9 mouse cellular contexts compared by ENCODE assay signal in the genomic region with DNA sequence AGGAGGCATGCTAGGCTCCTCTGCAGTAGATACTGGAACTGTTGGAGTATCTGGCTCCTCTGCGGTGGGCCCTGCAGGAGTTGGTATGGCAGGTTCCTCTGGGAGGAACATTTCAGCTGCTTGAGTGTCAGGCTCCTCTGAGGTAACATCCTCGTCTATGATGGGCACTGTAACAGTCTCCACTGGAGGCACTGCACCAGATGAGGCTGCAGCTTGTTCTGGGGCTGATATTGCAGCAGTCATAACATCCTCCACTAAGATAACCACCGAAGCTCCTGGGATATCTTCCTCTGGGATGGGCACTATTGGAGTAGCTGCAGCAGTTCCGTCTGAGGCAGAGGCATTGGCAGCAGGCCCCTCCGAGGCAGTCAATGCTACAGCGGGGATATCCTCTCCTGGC.
DNase-seq lines count a peak whose midpoint lies in the region; ATAC-seq and TF ChIP-seq lines count a peak whose summit lies in the region.
"Had no signal": no experiment of that assay in that cellular context is flagged by ENCODE, and none has a peak within 500 bp of the region (broad histone marks: within the 10 kb centered on the region; RNA-seq: fewer than 3 reads in every experiment).

No protein-coding gene starts in this region.

- peak overlapping the region; percentile 15; the same call in 1 of the 2 replicates for H3K27ac ChIP-seq in heart, adult 2 months
- H3K27ac ChIP-seq in heart, postnatal 0 days (ENCODE audit: low read depth): peak overlapping the region; percentile 59
- H3K27ac ChIP-seq: liver, embryonic 14.5 days had no signal

- ATAC-seq in G1E (ENCODE audit: extremely low read depth, insufficient number of reproducible peaks, low FRiP score, poor library complexity, severe bottlenecking): no peak
- no peak for ATAC-seq in heart, postnatal 0 days (ENCODE audit: insufficient read depth, low read depth)

- H3K27me3 ChIP-seq in heart, adult 2 months (ENCODE audit: control insufficient read depth, insufficient read depth, low read length): no peaks in the 10 kb centered on the region
- no peaks in the 10 kb centered on the region for H3K27me3 ChIP-seq in G1E (ENCODE audit: insufficient read depth, low read length)
- no peaks in the 10 kb centered on the region for H3K27me3 ChIP-seq in heart, postnatal 0 days (ENCODE audit: control insufficient read depth, insufficient read depth, low read length)

- H3K4me1 ChIP-seq in heart, adult 2 months (ENCODE audit: control insufficient read depth, insufficient read depth, low read length): peaks cover 30% of the 10 kb centered on the region
- H3K4me1 ChIP-seq in G1E (ENCODE audit: insufficient read depth, low read depth, low read length): peaks cover 65% of the 10 kb centered on the region
- peaks cover 67% of the 10 kb centered on the region for H3K4me1 ChIP-seq in heart, postnatal 0 days (ENCODE audit: control insufficient read depth, insufficient read depth)

- peak overlapping the region; percentile 50 for H3K9ac ChIP-seq in heart, adult 2 months (ENCODE audit: low read depth, low read length)
- H3K9ac ChIP-seq in heart, postnatal 0 days (replicated peaks; ENCODE audit: low read depth, low read length): peak overlapping the region; percentile 16; the same call in 1 of the 2 replicates
- H3K9ac ChIP-seq: liver, embryonic 14.5 days had no signal

- 14% methylated on average over 6 of the region's 6 CpGs for WGBS in heart, adult 2 months
- 19% methylated on average over 6 of the region's 6 CpGs for WGBS in heart, postnatal 0 days

- no peak for TF ChIP-seq POLR2A in heart, adult 2 months (IDR thresholded peaks at IDR 0.05; ENCODE audit: insufficient read depth, low read depth, low read length)

- no peaks in the 10 kb centered on the region for H3K9me3 ChIP-seq in G1E (replicated peaks)
- no peaks in the 10 kb centered on the region for H3K9me3 ChIP-seq in heart, postnatal 0 days (replicated peaks; ENCODE audit: control insufficient read depth, low read length)

- peaks cover 70% of the 10 kb centered on the region for H3K36me3 ChIP-seq in heart, adult 2 months (ENCODE audit: control insufficient read depth, insufficient read depth, low read length)
- H3K36me3 ChIP-seq in G1E (replicated peaks): peaks cover 52% of the 10 kb centered on the region
- H3K36me3 ChIP-seq in heart, postnatal 0 days (replicated peaks; ENCODE audit: control insufficient read depth, insufficient read depth, low read length): peaks cover 10% of the 10 kb centered on the region; the same call in 1 of the 2 replicates

- H3K4me2 ChIP-seq in heart, postnatal 0 days (ENCODE audit: low read depth, low read length): peak overlapping the region; percentile 85

- H3K79me2 ChIP-seq in heart, adult 2 months (replicated peaks; ENCODE audit: control insufficient read depth, insufficient read depth, low read length): no peaks in the 10 kb centered on the region; the same call in none of the 2 replicates

- intact Hi-C loops in heart, adult 2 months (cut with DNase I): loop anchor here (5.0 kb wide), 1 partner anchor 45 kb away; no protein-coding TSS in a partner anchor
- intact Hi-C loops in left cerebral cortex, postnatal 14 days (cut with DNase I): no loop called here

- no peak for TF ChIP-seq EP300 in heart, adult 2 months (IDR thresholded peaks at IDR 0.05; ENCODE audit: insufficient read depth, low read depth, low read length)
- no peak for TF ChIP-seq EP300 in heart, postnatal 0 days (IDR thresholded peaks at IDR 0.05; ENCODE audit: low read depth)

- TF ChIP-seq CTCF in heart, adult 2 months (IDR thresholded peaks at IDR 0.05): peak; percentile 28; the same call in 1 of the 2 replicates
- no peak for TF ChIP-seq CTCF in G1E (IDR thresholded peaks at IDR 0.05; ENCODE audit: low read depth, low read length)
- no peak for TF ChIP-seq CTCF in heart, postnatal 0 days (IDR thresholded peaks at IDR 0.05; ENCODE audit: low read depth)

- H3K4me3 ChIP-seq in heart, adult 2 months: peak overlapping the region; percentile 33
- H3K4me3 ChIP-seq in G1E (ENCODE audit: low read depth, low read length): peak overlapping the region; percentile 24; the same call in 1 of the 2 replicates
- peak overlapping the region; percentile 36 for H3K4me3 ChIP-seq in heart, postnatal 0 days (ENCODE audit: low read depth, low read length)

- DNase-seq in heart, adult 2 months: no peak
- no peak for DNase-seq in heart, adult 9 months (ENCODE audit: low spot score in 2 of 2)
- DNase-seq in G1E (ENCODE audit: low spot score): no peak
- DNase-seq in heart, postnatal 0 days (ENCODE audit: low spot score): no peak
- DNase-seq in lung, postnatal 10 days: peak; percentile 31
- DNase-seq in yolk sac, embryonic 10.5 days (ENCODE audit: low spot score): no peak
- DNase-seq in cerebellum, adult 9-10 months: no peak
- DNase-seq in left cerebral cortex, postnatal 14 days (ENCODE audit: low spot score in 2 of 2): no peak
